Mouse (Mus musculus) olfactory bulb, adult 2 months (tissue): Measurements from ENCODE around the gene Msrb2.

ENCODE experiments used
- CTCF ChIP-seq: fragments of 200-500 bp; IDR thresholded peaks from 2 replicates; pipeline ENCODE4 v1.5.1; 2012; ENCODE audit warnings: low read depth, mild to moderate bottlenecking, low read length, moderate library complexity; ENCODE audit not compliant: insufficient read depth
- POLR2A ChIP-seq: fragments of 200-500 bp; IDR thresholded peaks from 2 replicates; pipeline ENCODE4 v1.6.1; 2012; ENCODE audit warnings: mild to moderate bottlenecking, low read depth, low read length, moderate library complexity; ENCODE audit not compliant: insufficient read depth

- TF ChIP-seq POLR2A (no peak), CTCF (no peak)
Measured at GRCm38 (mm10) chr2:19345414-19345964, 25.8 kb upstream of the Msrb2 start.
